8 mouse cellular contexts compared by ENCODE assay signal in the genomic region with DNA sequence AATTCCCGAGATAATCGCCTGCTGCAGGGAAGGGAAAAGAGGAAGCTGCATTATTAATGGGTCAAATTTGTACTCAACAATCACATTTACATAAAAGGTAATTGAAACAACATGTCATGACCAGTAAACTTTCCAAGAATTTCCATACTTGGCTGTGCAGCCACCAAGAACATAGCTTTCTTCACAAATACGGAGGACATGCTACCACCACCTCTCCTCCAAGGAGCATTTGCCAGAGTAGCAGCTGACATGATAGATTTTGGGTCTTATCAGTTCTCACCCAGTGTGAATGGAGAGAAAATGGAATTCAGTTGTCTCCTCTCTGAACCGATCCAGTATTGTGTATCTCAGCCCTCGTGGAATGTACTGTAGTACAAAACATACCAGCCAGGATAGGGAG. TPM values are rescaled to one million over a fixed set of nuclear protein-coding genes. Genes with fewer than 3 reads are reported as not detected.
DNase-seq lines count a peak whose midpoint lies in the region; ATAC-seq and TF ChIP-seq lines count a peak whose summit lies in the region.

No protein-coding gene starts in this region.

- no peak overlapping the region for H3K27ac ChIP-seq in cerebellum, adult 2 months (ENCODE audit: insufficient read depth, low read length)
- no peak overlapping the region for H3K27ac ChIP-seq in forebrain, embryonic 12.5 days
- peak overlapping the region; percentile 96 for H3K27ac ChIP-seq in liver, embryonic 13.5 days

- ATAC-seq in forebrain, embryonic 12.5 days (ENCODE audit: low FRiP score) = no peak
- ATAC-seq in liver, embryonic 13.5 days (ENCODE audit: low read depth) = no peak; the same call in 1 of the 2 replicates

- no peaks in the 10 kb centered on the region for H3K27me3 ChIP-seq in cerebellum, adult 2 months (ENCODE audit: control insufficient read depth, insufficient read depth, low read length)
- 0 out of 2 replicates have a peak, but pooled peaks cover 4% of the 10 kb centered on the region for H3K27me3 ChIP-seq in forebrain, embryonic 12.5 days
- H3K27me3 ChIP-seq in liver, embryonic 13.5 days = 0 out of 2 replicates have a peak, but pooled peaks cover 2% of the 10 kb centered on the region

- no peaks in the 10 kb centered on the region for H3K4me1 ChIP-seq in cerebellum, adult 2 months (ENCODE audit: control insufficient read depth, insufficient read depth, low read length)
- H3K4me1 ChIP-seq in forebrain, embryonic 12.5 days = peaks cover 17% of the 10 kb centered on the region
- peaks cover 45% of the 10 kb centered on the region for H3K4me1 ChIP-seq in liver, embryonic 13.5 days (replicated peaks)

- H3K4me2 ChIP-seq in forebrain, embryonic 12.5 days = peak overlapping the region; percentile 82
- H3K4me2 ChIP-seq in liver, embryonic 13.5 days = peak overlapping the region; percentile 86

- peak overlapping the region; percentile 99 for H3K9ac ChIP-seq in forebrain, embryonic 12.5 days
- peak overlapping the region; percentile 99 for H3K9ac ChIP-seq in liver, embryonic 13.5 days

- TF ChIP-seq CTCF in cerebellum, adult 2 months (IDR thresholded peaks at IDR 0.05; ENCODE audit: borderline replicate concordance, insufficient read depth, low read depth, low read length) = no peak

- 2% methylated on average over 5 of the region's 5 CpGs for WGBS in cerebellum, adult 2 months
- 28% methylated on average over 5 of the region's 5 CpGs for WGBS in forebrain, embryonic 12.5 days
- 3% methylated on average over 5 of the region's 5 CpGs for WGBS in liver, embryonic 13.5 days (ENCODE audit: insufficient replicate concordance)

- DNase-seq in cerebellum, adult 2 months = no peak
- DNase-seq in cerebellum, postnatal 4 days (ENCODE audit: low spot score in 2 of 2) = no peak
- peak; percentile 31 for DNase-seq in A20 (ENCODE audit: low read depth, low spot score)
- peak; percentile 20 for DNase-seq in liver, embryonic 13.5 days
- DNase-seq in layer of hippocampus, postnatal 25 days (ENCODE audit: extremely low spot score in 1 of 2, low spot score in 1 of 2) = no peak
- DNase-seq in c-Kit-positive CD71-positive TER-119-positive erythroid progenitor cells, embryonic 14.5 days (ENCODE audit: low spot score) = no peak
- DNase-seq in kidney, adult 8-10 months = no peak

- no peaks in the 10 kb centered on the region for H3K9me3 ChIP-seq in forebrain, embryonic 12.5 days
- no peaks in the 10 kb centered on the region for H3K9me3 ChIP-seq in liver, embryonic 13.5 days (replicated peaks)

- H3K36me3 ChIP-seq in forebrain, embryonic 12.5 days (replicated peaks) = no peaks in the 10 kb centered on the region
- peaks cover 2% of the 10 kb centered on the region; the same call in 1 of the 2 replicates for H3K36me3 ChIP-seq in liver, embryonic 13.5 days

- no peak for TF ChIP-seq POLR2A in cerebellum, adult 2 months (IDR thresholded peaks at IDR 0.05; ENCODE audit: borderline replicate concordance, insufficient read depth, low read length)

- peak overlapping the region; percentile 71 for H3K4me3 ChIP-seq in cerebellum, adult 2 months (replicated peaks; ENCODE audit: insufficient read depth, low read depth, low read length)
- peak overlapping the region; percentile 100 for H3K4me3 ChIP-seq in forebrain, embryonic 12.5 days (replicated peaks)
- peak overlapping the region; percentile 100 for H3K4me3 ChIP-seq in liver, embryonic 13.5 days (replicated peaks)

RNA-seq across cellular contexts. Expression of a gene that starts 1.4 kb away (rescaled TPM):
- polyA plus RNA-seq in cerebellum, adult 2 months (2012; rRNA removed) = 165 and 168 TPM in 2 replicates
- polyA plus RNA-seq in forebrain, embryonic 12.5 days (2016; fragmentation: Nextera tagmentation; extraction: Ambion mirVana) = 355 and 396 TPM in 2 replicates
- polyA plus RNA-seq in liver, embryonic 13.5 days (2015; fragmentation: Nextera tagmentation; extraction: Ambion mirVana) = 148 and 181 TPM in 2 replicates
- total RNA-seq in layer of hippocampus, postnatal 25 days (2021) = 100 to 1,000 TPM; 235 to 236 TPM

RNA-seq across cellular contexts. Expression of a gene that starts 56.6 kb away (rescaled TPM):
- 119 and 127 TPM in 2 replicates for polyA plus RNA-seq in cerebellum, adult 2 months (2012; rRNA removed)
- polyA plus RNA-seq in forebrain, embryonic 12.5 days (2016; fragmentation: Nextera tagmentation; extraction: Ambion mirVana) = 27.2 and 32.7 TPM in 2 replicates
- polyA plus RNA-seq in liver, embryonic 13.5 days (2015; fragmentation: Nextera tagmentation; extraction: Ambion mirVana) = 77.4 and 92.5 TPM in 2 replicates
- 100 to 1,000 TPM; 114 to 138 TPM for total RNA-seq in layer of hippocampus, postnatal 25 days (2021)

Comparison
In these comparisons a context has a peak if more than half of its experiments do, and no peak if none do; other contexts are left out.
1. DNase-seq: peak in A20 (single experiment) and liver, embryonic 13.5 days (single experiment); none in cerebellum, adult 2 months (0 of 2), cerebellum, postnatal 4 days (0 of 2), layer of hippocampus, postnatal 25 days (0 of 2), c-Kit-positive CD71-positive TER-119-positive erythroid progenitor cells, embryonic 14.5 days (single experiment) and kidney, adult 8-10 months (0 of 2).
2. Peak in every context shown above with its lines, with median percentiles within 50 percentile points of each other: H3K4me3 ChIP-seq.